Mouse (Mus musculus): Measurements from ENCODE around the gene Rxfp4. TPM values are rescaled to one million over a fixed set of nuclear protein-coding genes. Genes with fewer than 3 reads are reported as not detected.

Rxfp4 gene
- polyA plus RNA-seq, 1 experiment from 2014 or later: not detected

DNA sequence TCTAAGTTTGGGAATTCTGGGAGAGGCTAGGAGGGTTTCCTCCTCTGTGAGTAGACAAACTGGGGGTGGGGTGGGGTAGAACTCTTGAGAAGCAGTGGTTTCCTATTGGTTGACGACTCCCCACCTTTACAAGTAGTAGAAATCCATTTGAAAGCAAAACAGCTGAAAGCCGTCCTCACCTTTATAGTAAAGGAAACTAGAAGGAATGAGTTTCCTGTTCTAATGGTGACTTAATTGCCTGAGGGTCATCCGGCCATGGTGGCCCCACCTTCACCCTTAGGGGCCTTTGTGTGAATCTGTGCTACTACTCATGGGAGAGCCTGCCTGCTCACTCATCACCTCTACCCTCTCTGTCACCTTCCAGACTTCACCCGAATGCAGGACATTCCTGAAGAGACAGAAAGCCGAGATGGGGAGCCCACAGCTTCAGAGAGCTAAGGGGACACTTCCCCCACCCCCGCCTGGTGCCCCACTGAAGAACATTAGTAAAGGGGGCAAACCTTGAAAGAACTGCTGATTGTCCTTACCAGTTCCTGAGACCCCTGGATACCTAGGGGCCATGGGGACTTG is 6.4 kb downstream of the Rxfp4 start:
- Histone ChIP-seq H3K4me3 (ENCODE audit: low read length) (no peak overlapping the region), H3K9ac (ENCODE audit: low read length) (no peak overlapping the region), H3K4me2 (ENCODE audit: low read depth, low read length) (no peak overlapping the region), H3K27ac (ENCODE audit: low read length) (no peak overlapping the region), H3K4me1 (replicated peaks; ENCODE audit: control insufficient read depth, insufficient read depth, low read length) (no peaks in the 10 kb centered on the region), H3K36me3 (ENCODE audit: control insufficient read depth, insufficient read depth, low read length) (peaks cover 59% of the 10 kb centered on the region), H3K27me3 (ENCODE audit: control insufficient read depth, insufficient read depth, low read depth, low read length) (no peaks in the 10 kb centered on the region), H3K9me3 (ENCODE audit: control insufficient read depth, low read length) (no peaks in the 10 kb centered on the region)
- no peak for ATAC-seq (ENCODE audit: low read depth)
- WGBS: 65% methylated on average over 6 of the region's 6 CpGs

DNA sequence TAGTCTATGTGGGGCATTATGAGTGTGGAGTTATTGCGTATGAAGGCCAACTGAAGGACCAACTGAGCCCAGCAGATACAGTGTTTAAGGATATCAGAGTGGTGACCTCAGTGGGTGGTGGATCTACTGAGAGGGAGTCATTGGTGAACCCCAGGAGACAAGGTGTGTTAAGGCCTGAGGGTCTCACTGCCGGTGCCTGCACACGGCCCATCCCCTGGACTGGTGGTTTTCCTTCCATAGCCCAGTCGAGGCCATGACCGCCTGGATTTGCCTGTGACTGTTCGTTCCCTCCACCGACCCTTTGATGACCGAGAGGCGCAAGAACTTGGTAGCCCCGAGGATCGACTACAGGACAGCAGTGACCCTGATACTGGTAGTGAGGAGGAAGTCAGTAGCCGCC is 7.0 kb downstream of the Rxfp4 start:
- Histone ChIP-seq H3K27me3 (ENCODE audit: control insufficient read depth, insufficient read depth, low read depth, low read length) (no peaks in the 10 kb centered on the region), H3K27ac (ENCODE audit: low read length) (no peak overlapping the region), H3K9ac (ENCODE audit: low read length) (no peak overlapping the region), H3K36me3 (ENCODE audit: control insufficient read depth, insufficient read depth, low read length) (peaks cover 62% of the 10 kb centered on the region), H3K4me3 (ENCODE audit: low read length) (no peak overlapping the region), H3K9me3 (ENCODE audit: control insufficient read depth, low read length) (no peaks in the 10 kb centered on the region), H3K4me1 (replicated peaks; ENCODE audit: control insufficient read depth, insufficient read depth, low read length) (no peaks in the 10 kb centered on the region), H3K4me2 (ENCODE audit: low read depth, low read length) (no peak overlapping the region)
- ATAC-seq (ENCODE audit: low read depth): no peak
- 86% methylated on average over 12 of the region's 12 CpGs for WGBS

DNA sequence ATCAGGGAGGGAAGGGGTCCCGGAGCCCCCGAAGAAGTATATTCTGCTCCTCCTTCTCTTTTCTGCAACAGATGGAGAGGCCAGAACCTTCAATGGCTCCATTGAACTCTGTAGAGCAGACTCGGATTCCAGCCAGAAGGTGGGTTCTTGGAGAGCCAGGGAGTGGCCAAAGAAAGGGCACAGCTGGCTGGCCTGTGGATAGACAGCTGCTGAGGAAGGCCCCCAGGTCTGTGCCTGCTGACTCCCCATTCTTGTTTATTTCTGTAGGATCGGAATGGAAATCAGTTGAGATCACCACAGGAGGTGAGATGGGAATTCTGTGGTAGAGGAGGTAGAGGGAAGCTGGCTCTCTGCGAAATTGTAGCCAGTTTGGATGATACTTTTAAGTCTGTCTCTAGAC is 9.9 kb downstream of the Rxfp4 start:
- Histone ChIP-seq H3K36me3 (ENCODE audit: control insufficient read depth, insufficient read depth, low read length) (peaks cover 87% of the 10 kb centered on the region), H3K9ac (ENCODE audit: low read length) (no peak overlapping the region), H3K4me2 (ENCODE audit: low read depth, low read length) (no peak overlapping the region), H3K27ac (ENCODE audit: low read length) (no peak overlapping the region), H3K9me3 (ENCODE audit: control insufficient read depth, low read length) (no peaks in the 10 kb centered on the region), H3K4me1 (replicated peaks; ENCODE audit: control insufficient read depth, insufficient read depth, low read length) (no peaks in the 10 kb centered on the region), H3K27me3 (ENCODE audit: control insufficient read depth, insufficient read depth, low read depth, low read length) (no peaks in the 10 kb centered on the region), H3K4me3 (ENCODE audit: low read length) (no peak overlapping the region)
- WGBS: 73% methylated on average over 5 of the region's 5 CpGs
- ATAC-seq (ENCODE audit: low read depth): no peak

DNA sequence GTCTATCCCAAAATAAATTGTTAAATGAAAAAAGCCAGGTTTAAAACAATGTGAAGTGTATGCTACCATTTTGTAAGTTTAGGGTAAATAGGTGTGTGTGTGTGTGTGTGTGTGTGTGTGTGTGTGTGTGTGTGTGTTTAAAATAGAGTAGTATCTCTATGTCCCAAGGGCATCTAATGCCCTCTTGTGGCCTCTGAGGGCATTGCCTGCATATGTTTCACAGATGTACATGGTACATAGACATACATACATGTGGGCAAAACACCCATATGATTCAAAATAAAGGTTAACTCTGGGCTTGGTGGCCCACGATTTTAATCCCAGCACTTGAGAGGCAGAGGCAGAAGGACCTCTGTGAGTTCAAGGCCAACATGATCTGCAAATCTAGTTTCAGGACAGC is 12.3 kb downstream of the Rxfp4 start:
- no peak overlapping the region for H3K4me3 ChIP-seq (ENCODE audit: low read length)
- no peaks in the 10 kb centered on the region for H3K27me3 ChIP-seq (ENCODE audit: control insufficient read depth, insufficient read depth, low read depth, low read length)
- H3K4me1 ChIP-seq (replicated peaks; ENCODE audit: control insufficient read depth, insufficient read depth, low read length): no peaks in the 10 kb centered on the region
- no peak overlapping the region for H3K9ac ChIP-seq (ENCODE audit: low read length)
- WGBS: 63% methylated on average over 1 of the region's 1 CpGs
- H3K27ac ChIP-seq (ENCODE audit: low read length): no peak overlapping the region
- peaks cover 85% of the 10 kb centered on the region for H3K36me3 ChIP-seq (ENCODE audit: control insufficient read depth, insufficient read depth, low read length)
- H3K9me3 ChIP-seq (ENCODE audit: control insufficient read depth, low read length): no peaks in the 10 kb centered on the region
- ATAC-seq (ENCODE audit: low read depth): peak; percentile 36; the same call in 1 of the 2 replicates
- no peak overlapping the region for H3K4me2 ChIP-seq (ENCODE audit: low read depth, low read length)

DNA sequence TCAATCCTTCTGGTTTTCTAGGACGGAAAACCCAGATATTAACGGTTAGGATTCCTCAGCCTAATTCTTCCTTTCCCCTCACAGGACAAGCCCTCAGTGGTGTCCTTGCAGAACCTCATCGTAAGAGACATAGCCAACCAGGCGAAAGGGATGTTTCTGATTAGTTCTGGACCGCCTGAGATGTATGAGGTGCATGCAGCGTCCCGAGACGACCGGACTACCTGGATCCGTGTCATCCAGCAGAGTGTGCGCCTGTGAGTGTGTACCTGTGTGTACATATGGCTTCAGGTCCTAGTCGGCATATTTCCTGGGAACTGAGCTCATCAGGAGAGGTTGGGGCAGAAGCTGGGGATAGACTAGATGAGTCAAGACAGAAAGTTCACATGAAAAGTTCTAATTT is 13.7 kb downstream of the Rxfp4 start:
- 93% methylated on average over 12 of the region's 12 CpGs for WGBS
- Histone ChIP-seq H3K27me3 (ENCODE audit: control insufficient read depth, insufficient read depth, low read depth, low read length) (no peaks in the 10 kb centered on the region), H3K27ac (ENCODE audit: low read length) (no peak overlapping the region), H3K4me1 (replicated peaks; ENCODE audit: control insufficient read depth, insufficient read depth, low read length) (no peaks in the 10 kb centered on the region), H3K9ac (ENCODE audit: low read length) (no peak overlapping the region), H3K36me3 (ENCODE audit: control insufficient read depth, insufficient read depth, low read length) (peaks cover 88% of the 10 kb centered on the region), H3K4me2 (ENCODE audit: low read depth, low read length) (no peak overlapping the region), H3K4me3 (ENCODE audit: low read length) (no peak overlapping the region), H3K9me3 (ENCODE audit: control insufficient read depth, low read length) (no peaks in the 10 kb centered on the region)
- no peak for ATAC-seq (ENCODE audit: low read depth)

DNA sequence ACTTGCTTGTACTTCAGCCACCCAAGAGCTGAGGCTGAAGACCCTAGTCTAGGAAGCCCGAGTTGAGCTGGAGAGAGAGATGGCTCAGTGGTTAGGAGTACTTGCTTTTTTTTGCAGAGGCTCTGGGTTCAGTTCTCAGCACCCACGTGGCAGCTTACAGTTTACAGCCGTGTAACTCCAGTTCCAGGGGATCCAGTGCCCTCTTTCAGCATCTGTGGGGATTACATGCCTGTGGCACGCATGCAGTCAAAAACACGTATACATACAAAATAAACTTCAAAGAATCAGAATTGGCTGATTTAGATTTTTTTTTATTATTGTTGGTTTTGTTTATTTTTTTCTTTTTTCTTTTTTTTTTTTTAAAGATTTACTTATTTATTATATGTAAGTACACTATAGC is 15.8 kb downstream of the Rxfp4 start:
- H3K4me3 ChIP-seq (ENCODE audit: low read length): no peak overlapping the region
- no peak overlapping the region for H3K9ac ChIP-seq (ENCODE audit: low read length)
- no peaks in the 10 kb centered on the region for H3K27me3 ChIP-seq (ENCODE audit: control insufficient read depth, insufficient read depth, low read depth, low read length)
- no peaks in the 10 kb centered on the region for H3K9me3 ChIP-seq (ENCODE audit: control insufficient read depth, low read length)
- H3K4me1 ChIP-seq (replicated peaks; ENCODE audit: control insufficient read depth, insufficient read depth, low read length): no peaks in the 10 kb centered on the region
- H3K27ac ChIP-seq (ENCODE audit: low read length): no peak overlapping the region
- 88% methylated on average over 5 of the region's 5 CpGs for WGBS
- H3K4me2 ChIP-seq (ENCODE audit: low read depth, low read length): no peak overlapping the region
- H3K36me3 ChIP-seq (ENCODE audit: control insufficient read depth, insufficient read depth, low read length): peaks cover 88% of the 10 kb centered on the region
- no peak for ATAC-seq (ENCODE audit: low read depth)

DNA sequence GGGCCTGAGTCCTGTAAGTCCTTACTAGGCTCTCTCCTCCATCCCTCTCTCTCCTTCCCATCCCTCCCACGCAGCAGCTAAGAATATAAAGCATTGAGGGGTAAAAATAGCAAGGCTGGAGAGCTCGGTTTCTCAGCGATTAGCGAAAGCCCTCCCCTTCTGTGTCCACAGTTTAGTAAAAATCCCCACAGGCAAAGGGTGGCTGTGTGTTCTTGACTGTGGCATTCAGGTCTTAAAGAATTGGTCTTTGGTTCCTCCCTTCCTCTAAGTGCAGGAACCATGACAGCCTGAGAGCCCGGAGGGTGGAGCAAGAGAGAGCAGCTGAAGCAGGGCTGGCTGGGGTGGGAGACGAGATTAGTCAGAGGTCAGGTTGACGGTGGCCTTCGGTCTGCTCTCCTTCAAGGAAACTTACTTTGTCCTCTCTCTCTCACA is 16.4 kb downstream of the Rxfp4 start:
- no peak for ATAC-seq (ENCODE audit: low read depth)
- Histone ChIP-seq H3K9me3 (ENCODE audit: control insufficient read depth, low read length) (no peaks in the 10 kb centered on the region), H3K27ac (ENCODE audit: low read length) (no peak overlapping the region), H3K4me2 (ENCODE audit: low read depth, low read length) (no peak overlapping the region), H3K9ac (ENCODE audit: low read length) (no peak overlapping the region), H3K27me3 (ENCODE audit: control insufficient read depth, insufficient read depth, low read depth, low read length) (no peaks in the 10 kb centered on the region), H3K4me1 (replicated peaks; ENCODE audit: control insufficient read depth, insufficient read depth, low read length) (peaks cover 4% of the 10 kb centered on the region), H3K4me3 (ENCODE audit: low read length) (no peak overlapping the region), H3K36me3 (ENCODE audit: control insufficient read depth, insufficient read depth, low read length) (peaks cover 88% of the 10 kb centered on the region)
- WGBS: 91% methylated on average over 8 of the region's 8 CpGs

DNA sequence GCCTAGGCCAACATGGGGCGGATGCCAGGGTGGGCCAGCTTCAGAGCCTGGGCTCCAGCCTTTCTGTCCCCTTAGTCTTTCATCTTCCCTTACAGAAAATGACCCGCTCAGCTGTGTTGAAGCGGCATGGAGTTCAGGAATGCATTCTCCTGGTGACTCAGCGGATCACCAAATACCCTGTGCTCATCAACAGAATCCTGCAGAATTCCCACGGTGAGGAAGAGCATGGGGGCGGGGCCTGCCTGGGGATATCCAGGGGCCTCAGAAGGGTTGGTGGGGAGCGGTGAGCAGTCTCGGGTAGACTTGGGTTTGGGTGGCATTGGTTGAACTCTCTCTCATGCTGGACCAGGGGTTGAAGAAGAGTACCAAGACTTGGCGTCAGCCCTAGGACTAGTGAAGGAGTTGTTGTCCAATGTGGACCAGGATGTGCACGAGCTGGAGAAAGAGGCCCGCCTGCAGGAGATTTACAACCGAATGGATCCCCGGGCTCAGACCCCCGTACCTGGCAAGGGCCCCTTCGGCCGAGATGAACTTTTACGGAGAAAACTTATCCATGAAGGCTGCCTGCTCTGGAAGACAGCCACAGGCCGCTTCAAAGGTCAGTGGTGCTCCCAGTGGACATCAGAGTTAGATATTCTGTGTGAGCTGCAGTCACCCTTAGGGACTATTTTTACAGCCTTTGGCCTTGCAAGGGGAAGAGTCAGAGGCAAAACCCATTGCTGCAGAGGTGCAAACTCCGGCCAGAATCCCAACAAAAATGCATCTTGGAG is 17.3 kb downstream of the Rxfp4 start:
- no peak overlapping the region for H3K4me3 ChIP-seq (ENCODE audit: low read length)
- WGBS: 92% methylated on average over 19 of the region's 19 CpGs
- no peak overlapping the region for H3K9ac ChIP-seq (ENCODE audit: low read length)
- H3K4me1 ChIP-seq (replicated peaks; ENCODE audit: control insufficient read depth, insufficient read depth, low read length): peaks cover 11% of the 10 kb centered on the region
- no peak overlapping the region for H3K4me2 ChIP-seq (ENCODE audit: low read depth, low read length)
- H3K36me3 ChIP-seq (ENCODE audit: control insufficient read depth, insufficient read depth, low read length): peaks cover 88% of the 10 kb centered on the region
- no peak for ATAC-seq (ENCODE audit: low read depth)
- H3K27me3 ChIP-seq (ENCODE audit: control insufficient read depth, insufficient read depth, low read depth, low read length): no peaks in the 10 kb centered on the region
- H3K27ac ChIP-seq (ENCODE audit: low read length): no peak overlapping the region
- H3K9me3 ChIP-seq (ENCODE audit: control insufficient read depth, low read length): no peaks in the 10 kb centered on the region

DNA sequence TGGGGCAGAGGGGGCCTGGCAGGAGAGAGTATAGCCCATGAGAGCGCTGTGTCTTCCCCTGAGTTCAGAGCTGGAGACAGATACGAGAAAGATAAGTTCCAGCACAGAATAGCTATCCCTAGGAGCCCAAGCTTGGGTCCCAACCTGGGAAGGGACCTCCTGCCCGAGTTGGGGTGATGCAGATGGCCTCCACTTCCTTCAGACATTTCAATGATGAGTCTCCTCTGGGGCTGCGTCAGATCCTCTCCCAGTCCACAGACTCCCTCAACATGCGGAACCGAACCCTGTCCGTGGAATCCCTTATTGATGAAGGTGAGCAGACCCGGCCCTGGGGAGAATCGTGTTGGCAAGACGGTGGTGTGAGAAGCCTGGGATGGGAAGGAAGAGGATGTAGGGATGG is 19.9 kb downstream of the Rxfp4 start:
- no peak overlapping the region for H3K9ac ChIP-seq (ENCODE audit: low read length)
- H3K9me3 ChIP-seq (ENCODE audit: control insufficient read depth, low read length): no peaks in the 10 kb centered on the region
- H3K4me1 ChIP-seq (replicated peaks; ENCODE audit: control insufficient read depth, insufficient read depth, low read length): peaks cover 32% of the 10 kb centered on the region
- H3K36me3 ChIP-seq (ENCODE audit: control insufficient read depth, insufficient read depth, low read length): peaks cover 76% of the 10 kb centered on the region
- 91% methylated on average over 10 of the region's 10 CpGs for WGBS
- no peak overlapping the region for H3K4me3 ChIP-seq (ENCODE audit: low read length)
- H3K27ac ChIP-seq (ENCODE audit: low read length): no peak overlapping the region
- ATAC-seq (ENCODE audit: low read depth): no peak
- H3K4me2 ChIP-seq (ENCODE audit: low read depth, low read length): no peak overlapping the region
- no peaks in the 10 kb centered on the region for H3K27me3 ChIP-seq (ENCODE audit: control insufficient read depth, insufficient read depth, low read depth, low read length)
